Mouse (Mus musculus) CH12.LX (cell line): Measurements from ENCODE around the gene Spag4. TPM values are rescaled to one million over a fixed set of nuclear protein-coding genes. Genes with fewer than 3 reads are reported as not detected.

ENCODE experiments used
- DNase-seq: peaks from one replicate; pipeline ENCODE4 v3.0.0-alpha.2; 2013; ENCODE audit errors: extremely low read depth
- H3K27ac ChIP-seq: 2 replicates; pipeline ENCODE4 v1.5.1; 2012; ENCODE audit warnings: low read depth, mild to moderate bottlenecking, control low read depth, moderate library complexity; ENCODE audit not compliant: insufficient read depth
- H3K27me3 ChIP-seq: replicated peaks from 2 replicates; pipeline ENCODE3; 2012; ENCODE audit warnings: inconsistent platforms
- H3K36me3 ChIP-seq, 2 experiments: replicated peaks in 1 of 2; 2 replicates each; pipeline versions ENCODE3 to v1.6.1; 2012; ENCODE audit warnings: inconsistent platforms in 1 of 2, low read length in 1 of 2, mild to moderate bottlenecking in 1 of 2, mixed read lengths in 1 of 2, moderate library complexity in 1 of 2; ENCODE audit not compliant: control insufficient read depth in 1 of 2, insufficient read depth in 1 of 2
- H3K4me1 ChIP-seq, 2 experiments: 2 replicates each; pipeline ENCODE4 v1.6.1; 2012; ENCODE audit warnings: inconsistent platforms in 1 of 2, moderate library complexity in 1 of 2; ENCODE audit not compliant: insufficient read depth in 2 of 2, control insufficient read depth in 1 of 2
- H3K4me2 ChIP-seq: 2 replicates; pipeline ENCODE4 v1.6.1; 2012; ENCODE audit warnings: low read depth, mild to moderate bottlenecking, control low read depth; ENCODE audit not compliant: poor library complexity, insufficient read depth, severe bottlenecking
- H3K4me3 ChIP-seq, 3 experiments: fragments of 150-350 bp in 1 of 3; sonication (generic) in 1 of 3; replicated peaks in 1 of 3; 2 replicates each; pipeline versions ENCODE3 to v1.5.1; 2011 to 2012; ENCODE audit warnings: low read depth in 2 of 3, low read length in 2 of 3, mild to moderate bottlenecking in 2 of 3, moderate library complexity in 2 of 3, control low read depth in 1 of 3, improper control_type of control experiment in 1 of 3, inconsistent platforms in 1 of 3, mixed read lengths in 1 of 3; ENCODE audit not compliant: poor library complexity in 1 of 3
- H3K79me2 ChIP-seq: replicated peaks from 2 replicates; pipeline ENCODE4 v1.6.1; 2012; ENCODE audit warnings: mild to moderate bottlenecking, moderate library complexity; ENCODE audit not compliant: control insufficient read depth, poor library complexity, insufficient read depth, severe bottlenecking; ENCODE audit errors: extremely low read depth
- H3K9ac ChIP-seq: 2 replicates; pipeline ENCODE4 v1.6.1; 2012; ENCODE audit warnings: low read depth, mild to moderate bottlenecking, control low read depth, moderate library complexity; ENCODE audit not compliant: insufficient read depth
- H3K9me3 ChIP-seq: replicated peaks from 2 replicates; pipeline ENCODE3; 2012; ENCODE audit warnings: low read length, inconsistent platforms, mixed read lengths
- CTCF ChIP-seq, 2 experiments: IDR thresholded peaks in 1 of 2; conservative IDR thresholded peaks in 1 of 2; 2 replicates each; pipeline ENCODE4 v1.5.1; 2011 to 2012; ENCODE audit warnings: low read depth in 2 of 2, low read length in 2 of 2, improper control_type of control experiment in 1 of 2, inconsistent platforms in 1 of 2, mild to moderate bottlenecking in 1 of 2, moderate library complexity in 1 of 2
- ETS1 ChIP-seq: conservative IDR thresholded peaks from 2 replicates; pipeline ENCODE4 v1.6.1; 2012; ENCODE audit warnings: low read depth, mild to moderate bottlenecking, inconsistent platforms, low read length, improper control_type of control experiment, moderate library complexity
- HCFC1 ChIP-seq: IDR thresholded peaks from 2 replicates; pipeline ENCODE4 v1.6.1; 2012; ENCODE audit warnings: low read depth, mild to moderate bottlenecking, inconsistent platforms, low read length, improper control_type of control experiment
- JUND ChIP-seq: conservative IDR thresholded peaks from 2 replicates; pipeline ENCODE4 v1.6.1; 2011; ENCODE audit warnings: low read depth, low read length, improper control_type of control experiment
- MAX ChIP-seq: IDR thresholded peaks from 2 replicates; pipeline ENCODE4 v1.6.1; 2011; ENCODE audit warnings: low read length, improper control_type of control experiment
- MAZ ChIP-seq: IDR thresholded peaks from 2 replicates; pipeline ENCODE4 v1.6.1; 2012; ENCODE audit warnings: low read depth, mild to moderate bottlenecking, inconsistent platforms, low read length, improper control_type of control experiment, moderate library complexity
- NRF1 ChIP-seq: IDR thresholded peaks from 2 replicates; pipeline ENCODE4 v1.6.1; 2014; ENCODE audit warnings: low read depth, mild to moderate bottlenecking, inconsistent platforms, low read length, improper control_type of control experiment, moderate library complexity
- POLR2A ChIP-seq: IDR thresholded peaks from 2 replicates; pipeline ENCODE4 v1.6.1; 2011; ENCODE audit warnings: low read depth, mild to moderate bottlenecking, improper control_type of control experiment, low read length
- RCOR1 ChIP-seq: conservative IDR thresholded peaks from 2 replicates; pipeline ENCODE4 v1.6.1; 2012; ENCODE audit warnings: low read depth, mild to moderate bottlenecking, inconsistent platforms, low read length, improper control_type of control experiment
- SIN3A ChIP-seq: IDR thresholded peaks from 2 replicates; pipeline ENCODE4 v1.6.1; 2012; ENCODE audit warnings: low read length, improper control_type of control experiment, inconsistent platforms
- SMC3 ChIP-seq: IDR thresholded peaks from 2 replicates; pipeline ENCODE4 v1.6.1; 2011; ENCODE audit warnings: low read depth, low read length, improper control_type of control experiment
- UBTF ChIP-seq: IDR thresholded peaks from 2 replicates; pipeline ENCODE4 v1.6.1; 2012; ENCODE audit warnings: low read depth, mild to moderate bottlenecking, inconsistent platforms, low read length, improper control_type of control experiment, moderate library complexity
- USF1 ChIP-seq: IDR thresholded peaks from 2 replicates; pipeline ENCODE4 v1.6.1; 2014; ENCODE audit warnings: low read depth, mild to moderate bottlenecking, inconsistent platforms, low read length, improper control_type of control experiment
- USF2 ChIP-seq: conservative IDR thresholded peaks from 2 replicates; pipeline ENCODE4 v1.6.1; 2011; ENCODE audit warnings: low read depth, low read length, improper control_type of control experiment
- ZC3H11A ChIP-seq: IDR thresholded peaks from 2 replicates; pipeline ENCODE4 v1.6.1; 2012; ENCODE audit warnings: low read depth, mild to moderate bottlenecking, inconsistent platforms, low read length, improper control_type of control experiment
- ZMIZ1 ChIP-seq: IDR thresholded peaks from 2 replicates; pipeline ENCODE4 v1.6.1; 2012; ENCODE audit warnings: low read depth, mild to moderate bottlenecking, inconsistent platforms, low read length, improper control_type of control experiment
- dilution Hi-C: fragments of 300-500 bp; cut with MboI; formaldehyde crosslinking; loops from 2 replicates; pipeline ENCODE4 v1.14.3; 2020; ENCODE audit warnings: low sequenced_read_pairs; ENCODE audit not compliant: extremely low pct_unique_long_range_greater_than_20kb, extremely low pct_ligation_motif_present
- in situ Hi-C: fragments of 300-500 bp; cut with MboI; formaldehyde crosslinking; loops from 3 replicates; pipeline ENCODE4 v1.14.3; 2019; ENCODE audit warnings: low sequenced_read_pairs, low pct_ligation_motif_present, low pct_unique_long_range_greater_than_20kb, mixed read lengths
- polyA plus RNA-seq: library from polyadenylated mRNA; unstranded; fragments of >175 nt; gene quantifications from 2 replicates; pipeline ENCODE4 v1.2.1, GENCODE M21; 2012; ENCODE audit warnings: low read depth; ENCODE audit not compliant: insufficient read length
- total RNA-seq, 2 experiments: library from RNA; depleted of rRNA; stranded (reverse); fragments of 300-350 nt in 1 of 2; fragments of >200 nt in 1 of 2; gene quantifications; 2 replicates each; pipeline ENCODE4 v1.2.3; 2012 to 2014

The Spag4 gene
- total and polyA plus RNA-seq, 3 experiments, result 2.2 to 3.6 (median 2.6) TPM

GRCm38 (mm10) chr2:156067916-156068315, 2.9 kb downstream of the Spag4 start:
- Histone ChIP-seq H3K4me3 (no peak overlapping the region), H3K9ac (no peak overlapping the region), H3K36me3 (peaks cover 15 to 49% of the 10 kb centered on the region in 2 experiments), H3K9me3 (no peaks in the 10 kb centered on the region), H3K79me2 (no peaks in the 10 kb centered on the region), H3K27me3 (no peaks in the 10 kb centered on the region), H3K4me1 (peaks cover 0 to 6% of the 10 kb centered on the region in 2 experiments; a peak in 2 of 4 replicates), H3K27ac (no peak overlapping the region), H3K4me2 (no peak overlapping the region)
- no peak for DNase-seq
- in situ Hi-C loops (no loop called here), dilution Hi-C loops (no loop called here)
- TF ChIP-seq ZC3H11A (no peak), USF2 (no peak), ZMIZ1 (no peak), USF1 (no peak), SMC3 (no peak)

- dilution Hi-C loops (no loop called here), in situ Hi-C loops (no loop called here)
- Histone ChIP-seq H3K4me3 (no peak overlapping the region), H3K9ac (no peak overlapping the region), H3K79me2 (no peaks in the 10 kb centered on the region), H3K9me3 (no peaks in the 10 kb centered on the region), H3K27me3 (no peaks in the 10 kb centered on the region), H3K4me1 (no peaks in the 10 kb centered on the region), H3K27ac (no peak overlapping the region), H3K36me3 (peaks cover 42 to 80% of the 10 kb centered on the region in 2 experiments), H3K4me2 (no peak overlapping the region)
- no peak for DNase-seq
- no peak for TF ChIP-seq USF2
- no peak for TF ChIP-seq ETS1
- no peak for TF ChIP-seq JUND
- no peak for TF ChIP-seq SIN3A
- TF ChIP-seq POLR2A, result no peak
- no peak for TF ChIP-seq RCOR1
- TF ChIP-seq UBTF, result no peak
- no peak for TF ChIP-seq NRF1
Measured at GRCm38 (mm10) chr2:156071236-156071635, 6.3 kb downstream of the Spag4 start.

GRCm38 (mm10) chr2:156073725-156074124, 8.8 kb downstream of the Spag4 start:
- Histone ChIP-seq H3K79me2 (no peaks in the 10 kb centered on the region), H3K4me2 (no peak overlapping the region), H3K27me3 (no peaks in the 10 kb centered on the region), H3K27ac (no peak overlapping the region), H3K9ac (no peak overlapping the region), H3K36me3 (peaks cover 61 to 89% of the 10 kb centered on the region in 2 experiments), H3K9me3 (no peaks in the 10 kb centered on the region), H3K4me1 (no peaks in the 10 kb centered on the region), H3K4me3 (no peak overlapping the region)
- DNase-seq, result no peak
- TF ChIP-seq POLR2A (no peak), USF1 (no peak), ETS1 (no peak), MAX (no peak), CTCF (conservative IDR thresholded peaks at IDR 0.05 in 1 of 2, IDR thresholded peaks at IDR 0.05 in 1 of 2; ENCODE audit: low read depth in 2 of 2, low read length in 2 of 2) (no peak), MAZ (no peak), ZC3H11A (no peak), HCFC1 (no peak), RCOR1 (no peak)
- dilution Hi-C loops, result no loop called here
- in situ Hi-C loops, result no loop called here
